Mouse (Mus musculus): ENCODE results near the gene Snrpf.
"Not testable (repeated sequence)": the region's sequence is repeated elsewhere in the genome, so short reads cannot be mapped to it uniquely, and the experiment has no call there.

Gene Snrpf

GRCm38 (mm10) chr10:93574966-93575365, 14.5 kb downstream of the Snrpf start:
- DNase-seq: no peak

GRCm38 (mm10) chr10:93572209-93572608, 17.3 kb downstream of the Snrpf start:
- no peak for DNase-seq

- no peak for DNase-seq
These were observed 20.8 kb downstream of the Snrpf start for GRCm38 (mm10) chr10:93568671-93569070.

GRCm38 (mm10) chr10:93567841-93568566, 21.5 kb downstream of the Snrpf start:
- DNase-seq: no peak

- DNase-seq: no peak
These were observed 22.4 kb downstream of the Snrpf start for GRCm38 (mm10) chr10:93567066-93567465.

- DNase-seq: no peak
These were observed 24.9 kb downstream of the Snrpf start for GRCm38 (mm10) chr10:93564518-93565090.

- no peak for DNase-seq
These were observed 29.7 kb downstream of the Snrpf start for GRCm38 (mm10) chr10:93559786-93560185.

- not testable (repeated sequence) for DNase-seq
These were observed 31.5 kb downstream of the Snrpf start for GRCm38 (mm10) chr10:93557971-93558370.

GRCm38 (mm10) chr10:93552596-93552995, 36.9 kb downstream of the Snrpf start:
- no peak for DNase-seq

GRCm38 (mm10) chr10:93549821-93550220, 39.7 kb downstream of the Snrpf start:
- DNase-seq: no peak

- DNase-seq: peak; percentile 84
These were observed 40.5 kb downstream of the Snrpf start for GRCm38 (mm10) chr10:93548991-93549390.

- no peak for DNase-seq
These were observed 41.7 kb downstream of the Snrpf start for GRCm38 (mm10) chr10:93547741-93548270.

- DNase-seq: no peak
These were observed 45.3 kb downstream of the Snrpf start for GRCm38 (mm10) chr10:93544172-93544571.

- DNase-seq: no peak
These were observed 46.3 kb downstream of the Snrpf start for GRCm38 (mm10) chr10:93543176-93543575.

- DNase-seq: no peak
These were observed 47.1 kb downstream of the Snrpf start for GRCm38 (mm10) chr10:93542356-93542755.

GRCm38 (mm10) chr10:93541585-93541984, 47.9 kb downstream of the Snrpf start:
- DNase-seq: no peak

GRCm38 (mm10) chr10:93540431-93541210, 48.9 kb downstream of the Snrpf start, which contains the start of gene Ccdc38:
TSS of gene Ccdc38 (plus strand) at chr10:93540632.
- peak; percentile 4 for DNase-seq

GRCm38 (mm10) chr10:93539775-93540430, 49.6 kb downstream of the Snrpf start, which contains the start of gene Amdhd1:
TSS of gene Amdhd1 (minus strand) at chr10:93540033.
- peak; percentile 87 for DNase-seq

GRCm38 (mm10) chr10:93538818-93539217, 50.7 kb downstream of the Snrpf start:
- no peak for DNase-seq

GRCm38 (mm10) chr10:93538287-93538686, 51.2 kb downstream of the Snrpf start:
- no peak for DNase-seq
